Mouse (Mus musculus): Measurements from ENCODE around the gene Lrpap1.

DNA sequence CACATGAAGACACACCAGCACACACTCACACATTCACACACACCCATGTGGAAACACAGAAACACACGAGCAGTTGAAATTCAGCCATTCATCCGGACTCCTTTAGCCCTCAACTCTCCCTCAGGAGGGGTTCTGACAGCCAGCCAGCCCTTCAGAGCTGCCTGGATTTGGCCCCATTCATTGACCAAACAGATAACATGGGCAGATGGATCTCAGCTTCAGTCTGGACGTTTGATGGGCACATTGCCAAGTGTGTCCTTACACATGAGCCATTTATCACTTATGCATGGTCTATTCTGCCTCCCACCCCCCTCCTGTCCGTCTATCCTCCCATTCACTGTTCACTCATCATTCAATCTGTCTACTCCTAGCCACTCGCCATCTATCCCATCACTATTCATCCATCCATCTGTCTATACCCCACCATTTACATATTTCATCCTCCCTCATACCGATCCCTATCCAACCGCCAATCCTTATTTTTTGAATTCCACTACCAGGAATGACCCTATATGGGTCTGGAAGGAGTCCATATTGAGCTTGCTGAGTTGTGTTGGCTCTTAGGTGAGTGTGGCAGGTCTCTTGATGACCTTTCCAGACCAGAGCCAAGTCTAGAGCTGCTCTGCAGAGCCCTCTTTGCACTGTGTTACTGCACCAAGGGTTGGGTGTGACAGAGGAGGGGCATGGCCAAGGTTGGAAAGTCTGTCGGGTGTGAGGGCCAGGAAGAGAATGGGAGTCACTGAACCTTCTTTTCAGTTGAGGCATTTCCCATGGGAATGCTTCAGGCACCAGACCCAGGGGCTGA, 42.6 kb upstream of the Lrpap1 start:
- TF ChIP-seq SIN3A (IDR thresholded peaks at IDR 0.05; ENCODE audit: low read length): no peak
- no peak for TF ChIP-seq CTCF (conservative IDR thresholded peaks at IDR 0.05 in 1 of 2, IDR thresholded peaks at IDR 0.05 in 1 of 2; ENCODE audit: low read depth in 2 of 2, low read length in 2 of 2)
- no peak for TF ChIP-seq POLR2AphosphoS2 (IDR thresholded peaks at IDR 0.05; ENCODE audit: low read depth, low read length)
- TF ChIP-seq NELFE (IDR thresholded peaks at IDR 0.05; ENCODE audit: low read depth, low read length): no peak
- no peak for TF ChIP-seq POLR2A (IDR thresholded peaks at IDR 0.05; ENCODE audit: low read depth, low read length)
- TF ChIP-seq MAZ (IDR thresholded peaks at IDR 0.05; ENCODE audit: low read depth, low read length): no peak
- TF ChIP-seq ZMIZ1 (IDR thresholded peaks at IDR 0.05; ENCODE audit: low read depth, low read length): no peak
- TF ChIP-seq MXI1 (IDR thresholded peaks at IDR 0.05; ENCODE audit: low read depth, low read length): no peak
- no peak for TF ChIP-seq MAFK (IDR thresholded peaks at IDR 0.05; ENCODE audit: insufficient replicate concordance, low read length)
- no peak for TF ChIP-seq ZC3H11A (IDR thresholded peaks at IDR 0.05; ENCODE audit: low read depth, low read length)
- no peak for TF ChIP-seq CHD1 (IDR thresholded peaks at IDR 0.05; ENCODE audit: low read depth, low read length)
- TF ChIP-seq ZKSCAN1 (IDR thresholded peaks at IDR 0.05; ENCODE audit: borderline replicate concordance, low read depth, low read length): no peak
- TF ChIP-seq ZNF384 (IDR thresholded peaks at IDR 0.05; ENCODE audit: low read depth, low read length): no peak
